Mouse (Mus musculus) intestine, postnatal 0 days (tissue): ENCODE measurements at regions not wholly inside any gene's neighbourhood (a gene's known extent, or its start where the extent isn't known, plus 50 kb on each side); places are given as distances from the start of the nearest gene placed in this dataset.
A peak's percentile ranks its signal among the peaks of the same experiment; 100 is the strongest.
"Not testable (repeated sequence)": the region's sequence is repeated elsewhere in the genome, so short reads cannot be mapped to it uniquely, and the experiment has no call there.

Experiments
- ATAC-seq: fragments of 200-750 bp; cut with Nextera tagmentation; 2 replicates; pipeline ENCODE4 v1.8.0; 2017; ENCODE audit warnings: mild to moderate bottlenecking, moderate TSS enrichment, moderate library complexity
- H3K27ac ChIP-seq: fragments of 300-500 bp; sonication (generic); 2 replicates; pipeline ENCODE4 v1.5.1; 2014; ENCODE audit warnings: mild to moderate bottlenecking, low read depth, low read length, moderate library complexity
- H3K27me3 ChIP-seq: fragments of 300-500 bp; sonication (generic); replicated peaks from 2 replicates; pipeline ENCODE4 v1.6.1; 2014; ENCODE audit warnings: low read length, mixed read lengths; ENCODE audit not compliant: control insufficient read depth, insufficient read depth
- H3K36me3 ChIP-seq: fragments of 300-500 bp; sonication (generic); 2 replicates; pipeline ENCODE4 v1.6.1; 2014; ENCODE audit warnings: mild to moderate bottlenecking, moderate library complexity; ENCODE audit not compliant: control insufficient read depth, insufficient read depth
- H3K4me1 ChIP-seq: fragments of 300-500 bp; sonication (generic); replicated peaks from 2 replicates; pipeline ENCODE4 v1.6.1; 2014; ENCODE audit warnings: antibody characterized with exemption, low read length, mixed read lengths; ENCODE audit not compliant: control insufficient read depth, insufficient read depth
- H3K4me2 ChIP-seq: fragments of 300-500 bp; sonication (generic); replicated peaks from 2 replicates; pipeline ENCODE4 v1.6.1; 2014; ENCODE audit warnings: low read depth, mild to moderate bottlenecking, moderate library complexity
- H3K4me3 ChIP-seq: fragments of 300-500 bp; sonication (generic); 2 replicates; pipeline ENCODE4 v1.5.1; 2014; ENCODE audit warnings: low read depth, low read length
- H3K9ac ChIP-seq: fragments of 300-500 bp; sonication (generic); 2 replicates; pipeline ENCODE4 v1.6.1; 2014; ENCODE audit warnings: mild to moderate bottlenecking, low read depth, low read length
- H3K9me3 ChIP-seq: fragments of 300-500 bp; sonication (generic); 2 replicates; pipeline ENCODE4 v1.6.1; 2016; ENCODE audit warnings: mixed run types; ENCODE audit not compliant: control insufficient read depth
- CTCF ChIP-seq: sonication (generic); IDR thresholded peaks from 2 replicates; pipeline ENCODE4 v1.5.1; 2016; ENCODE audit warnings: low read depth, mild to moderate bottlenecking, control low read depth, antibody characterized with exemption, moderate library complexity
- WGBS: fragments of 180-500 bp; shearing (Covaris S2); extraction: QIAGEN DNeasy Blood & Tissue Kit; methylation state at CpG from one replicate; pipeline ENCODE4 v1.1.7; 2014; 5-methylcytosine and 5-hydroxymethylcytosine counted together

DNA sequence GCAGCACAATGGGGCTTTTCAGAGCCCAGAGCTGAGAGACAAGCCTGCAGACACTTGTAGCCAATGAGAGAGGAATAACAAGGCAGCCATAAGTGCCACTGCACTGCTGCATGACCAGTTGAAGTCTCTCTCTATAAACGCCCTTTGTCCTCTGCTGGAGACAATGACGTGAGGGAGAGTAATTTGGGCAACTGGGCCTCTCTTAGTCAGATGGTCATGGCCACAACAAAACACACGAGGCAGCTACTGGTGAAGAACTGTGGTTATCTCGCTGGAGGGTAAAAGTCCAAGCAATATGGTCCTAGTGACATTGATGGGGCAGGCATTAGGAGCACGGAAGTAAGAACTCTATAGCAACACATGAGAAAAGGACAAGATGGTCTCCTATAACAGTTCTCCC is 111.5 kb downstream of the Tcp10c start:
- not testable (repeated sequence) for H3K36me3 ChIP-seq, H3K27ac ChIP-seq, H3K27me3 ChIP-seq, H3K9me3 ChIP-seq, H3K4me3 ChIP-seq, H3K4me2 ChIP-seq, H3K4me1 ChIP-seq, H3K9ac ChIP-seq
- peak; percentile 92 for ATAC-seq
- 19% methylated on average over 4 of the region's 5 CpGs for WGBS

DNA sequence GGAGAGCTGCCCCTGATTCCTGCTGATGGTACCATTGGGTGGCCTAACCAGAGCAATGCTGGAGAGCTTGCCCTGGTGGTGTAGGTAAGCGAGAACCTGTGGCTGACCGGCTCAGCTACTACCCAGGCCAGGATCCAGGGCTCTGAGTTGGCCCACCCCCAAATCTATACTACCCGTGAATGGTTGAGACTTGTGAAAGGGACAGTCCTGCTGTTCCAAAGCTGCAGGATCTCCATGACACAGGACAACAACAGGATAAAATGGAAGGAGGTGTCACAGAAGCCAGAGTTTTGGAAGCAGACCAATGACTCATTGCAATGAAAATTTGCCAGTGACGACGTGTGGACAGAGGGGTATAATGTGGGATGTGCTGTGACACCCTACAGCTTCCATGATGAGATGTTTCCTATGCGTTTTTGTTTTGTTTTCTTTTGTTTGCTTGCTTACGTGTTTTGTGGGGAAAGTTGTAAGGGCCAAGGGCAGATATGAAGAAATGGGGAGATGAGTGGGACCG is 115.6 kb downstream of the Tcp10c start:
- not testable (repeated sequence) for H3K27ac ChIP-seq, H3K36me3 ChIP-seq, H3K4me1 ChIP-seq, ATAC-seq, H3K9me3 ChIP-seq, H3K4me2 ChIP-seq, H3K27me3 ChIP-seq, H3K9ac ChIP-seq, H3K4me3 ChIP-seq
- 79% methylated on average over 8 of the region's 8 CpGs for WGBS

DNA sequence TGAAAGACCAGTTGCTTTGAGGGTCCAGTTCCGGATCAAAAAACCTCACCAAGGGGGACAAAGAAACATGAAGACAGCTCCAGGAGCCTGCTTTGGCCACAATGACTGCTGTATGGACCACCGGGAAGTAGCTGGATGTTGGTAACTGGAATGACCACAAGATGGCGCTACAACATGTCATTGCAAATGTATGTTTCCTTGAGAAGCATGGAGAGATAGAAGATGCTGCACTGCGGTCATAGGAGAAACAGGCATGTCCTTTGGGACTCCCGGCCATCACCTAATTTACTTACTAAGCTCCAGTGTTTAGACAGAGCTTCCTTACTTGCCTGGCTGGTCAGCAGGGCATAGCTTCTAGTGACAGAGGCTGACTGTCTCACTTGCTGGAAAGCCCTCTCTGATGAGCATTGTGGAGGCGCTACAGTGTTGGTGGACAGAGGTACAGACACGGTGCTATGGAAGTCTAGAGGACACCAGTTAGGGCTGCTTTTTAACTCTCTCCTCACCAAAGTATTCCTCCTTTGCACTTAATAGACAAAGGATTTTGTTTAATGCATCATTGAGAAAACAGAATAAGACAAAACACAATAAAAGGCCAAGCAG is 118.2 kb downstream of the Tcp10c start:
- Histone ChIP-seq H3K9ac (no peak overlapping the region), H3K36me3 (no peaks in the 10 kb centered on the region), H3K9me3 (no peaks in the 10 kb centered on the region), H3K4me1 (no peaks in the 10 kb centered on the region), H3K27me3 (no peaks in the 10 kb centered on the region), H3K27ac (no peak overlapping the region), H3K4me3 (no peak overlapping the region), H3K4me2 (no peak overlapping the region)
- ATAC-seq: no peak
- 17% methylated on average over 7 of the region's 7 CpGs for WGBS
- TF ChIP-seq CTCF: peak; percentile 94

DNA sequence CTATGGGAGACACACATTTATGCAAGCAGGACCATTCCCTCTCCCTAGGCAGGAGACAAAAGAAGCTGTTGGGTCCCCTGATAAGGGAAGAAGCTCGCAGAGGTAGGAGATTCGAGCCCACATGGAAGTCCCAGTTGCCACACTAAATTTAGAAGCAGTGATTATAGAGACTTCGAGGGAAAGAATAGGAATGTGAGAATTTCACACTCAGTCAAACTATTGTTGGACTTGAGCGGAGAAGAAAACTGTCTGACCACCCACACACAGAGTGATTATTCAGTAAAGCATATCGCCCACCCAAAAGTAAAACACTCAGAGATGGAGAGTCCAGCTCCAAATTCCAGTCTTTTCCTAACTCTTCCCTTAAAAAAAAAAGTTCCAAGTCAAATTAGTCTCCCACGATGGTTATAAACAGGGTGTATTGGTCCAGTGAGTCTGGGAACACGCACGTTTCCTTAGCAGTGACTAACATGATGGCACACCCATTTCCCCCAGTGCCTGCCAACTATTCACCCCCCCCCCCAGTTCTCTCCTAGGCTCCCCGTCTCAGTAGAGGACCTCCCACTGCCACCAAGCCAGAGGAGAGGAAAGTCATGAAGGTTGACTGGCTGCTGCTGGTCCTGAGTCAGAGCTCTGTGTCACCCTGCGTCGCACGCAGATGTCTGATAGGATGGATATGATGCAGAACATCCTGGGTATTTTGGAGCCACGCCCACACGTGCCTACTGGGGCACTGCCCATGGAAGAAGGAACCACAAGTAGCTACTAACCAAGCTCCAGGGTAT is 120.1 kb downstream of the Tcp10c start:
- WGBS: 65% methylated on average over 14 of the region's 14 CpGs
- TF ChIP-seq CTCF: no peak
- Histone ChIP-seq H3K4me1 (no peaks in the 10 kb centered on the region), H3K9ac (no peak overlapping the region), H3K36me3 (no peaks in the 10 kb centered on the region), H3K27me3 (no peaks in the 10 kb centered on the region), H3K4me3 (no peak overlapping the region), H3K27ac (no peak overlapping the region), H3K4me2 (no peak overlapping the region), H3K9me3 (no peaks in the 10 kb centered on the region)
- ATAC-seq: no peak

DNA sequence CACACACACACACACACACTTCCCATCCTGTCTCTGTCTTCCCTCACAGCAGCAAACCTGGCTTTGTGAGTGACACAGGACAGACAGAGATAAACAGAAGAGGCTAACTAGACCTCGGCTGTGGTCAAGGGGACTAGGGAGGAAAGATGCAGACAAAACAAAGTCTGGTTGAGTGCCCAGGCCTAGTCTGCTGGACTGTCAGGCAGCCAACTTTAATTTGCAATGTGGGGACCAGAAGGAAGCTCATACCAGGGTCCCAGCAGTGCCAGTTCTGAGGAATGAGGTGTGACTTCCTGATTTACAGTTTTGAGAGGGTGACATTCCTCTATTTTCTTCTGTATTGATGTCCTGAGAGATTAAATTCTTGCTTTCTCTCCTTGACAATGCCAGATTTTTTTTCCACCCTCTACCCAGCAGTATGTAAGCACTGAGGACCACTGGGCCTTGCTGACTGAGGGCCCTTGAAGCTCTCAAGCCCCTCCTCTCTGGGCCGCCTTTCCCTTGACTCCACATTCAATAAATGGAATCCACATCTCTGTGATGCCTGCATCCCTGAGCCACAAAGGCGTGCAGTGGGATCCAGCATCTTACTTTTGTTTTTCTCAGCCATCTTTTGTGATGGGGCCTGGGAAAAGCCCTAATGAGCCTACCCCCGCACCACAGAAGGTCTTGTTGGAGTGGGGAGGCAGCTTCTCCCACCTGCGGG is 124.6 kb downstream of the Tcp10c start:
- Histone ChIP-seq H3K27ac (no peak overlapping the region), H3K36me3 (no peaks in the 10 kb centered on the region), H3K9ac (no peak overlapping the region), H3K9me3 (no peaks in the 10 kb centered on the region), H3K27me3 (no peaks in the 10 kb centered on the region), H3K4me3 (no peak overlapping the region), H3K4me1 (no peaks in the 10 kb centered on the region), H3K4me2 (no peak overlapping the region)
- no peak for ATAC-seq
- 54% methylated on average over 5 of the region's 5 CpGs for WGBS
- no peak for TF ChIP-seq CTCF

DNA sequence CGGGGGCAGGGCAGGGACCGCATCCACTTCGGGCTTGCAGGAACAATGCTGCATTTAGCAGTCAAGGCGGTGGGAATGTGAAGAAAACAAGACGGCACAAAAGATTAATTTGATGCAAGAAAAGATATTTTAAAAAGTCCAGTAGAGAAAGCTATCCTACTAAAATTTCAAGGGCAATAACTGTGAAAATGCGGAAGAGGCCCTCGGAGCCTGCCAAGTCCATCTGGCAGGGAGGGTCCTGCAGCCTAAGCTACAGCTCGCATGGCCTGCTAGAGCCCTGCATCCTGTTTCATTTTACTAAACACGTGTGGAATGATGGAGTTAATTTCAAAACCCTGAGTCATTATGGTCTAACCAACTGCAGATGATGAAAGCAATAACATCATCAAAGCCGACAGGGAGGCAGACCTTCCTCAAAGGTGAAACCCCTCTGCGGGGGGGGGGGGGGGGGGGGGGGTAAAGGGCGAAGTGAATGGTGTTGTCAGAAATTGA is 125.2 kb downstream of the Tcp10c start:
- Histone ChIP-seq H3K4me2 (no peak overlapping the region), H3K27me3 (no peaks in the 10 kb centered on the region), H3K4me1 (no peaks in the 10 kb centered on the region), H3K4me3 (no peak overlapping the region), H3K9ac (no peak overlapping the region), H3K27ac (no peak overlapping the region), H3K9me3 (no peaks in the 10 kb centered on the region), H3K36me3 (no peaks in the 10 kb centered on the region)
- TF ChIP-seq CTCF: no peak
- WGBS: 41% methylated on average over 12 of the region's 12 CpGs
- ATAC-seq: no peak
